Mouse (Mus musculus): ENCODE data around the gene Taf3. TPM values are rescaled to one million over a fixed set of nuclear protein-coding genes. Genes with fewer than 3 reads are reported as not detected.

The Taf3 gene
- total RNA-seq, 2 experiments from 2014 or later: 8.4 to 10.4 TPM

DNA sequence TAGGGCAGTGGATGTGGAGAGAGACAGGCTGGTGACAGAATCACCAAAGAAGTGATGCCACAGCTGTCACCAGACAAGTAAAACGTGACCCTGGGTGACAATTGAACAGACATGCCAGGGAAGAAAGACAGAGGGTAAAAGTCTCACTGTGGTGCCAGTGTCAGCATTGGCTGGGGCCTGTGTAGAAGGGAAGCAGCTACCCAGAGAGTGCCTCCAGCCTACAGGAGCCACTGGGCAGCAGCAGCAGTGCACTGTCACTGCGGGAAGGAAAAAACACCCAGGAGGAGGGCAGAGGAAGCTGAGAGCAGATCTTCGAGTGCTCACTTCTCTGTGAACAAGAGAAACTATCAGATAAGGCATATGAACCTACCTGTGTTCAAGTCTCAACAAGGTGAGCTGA, 86.7 kb downstream of the Taf3 start:
- no peak for DNase-seq (ENCODE audit: low spot score in 2 of 2)

DNA sequence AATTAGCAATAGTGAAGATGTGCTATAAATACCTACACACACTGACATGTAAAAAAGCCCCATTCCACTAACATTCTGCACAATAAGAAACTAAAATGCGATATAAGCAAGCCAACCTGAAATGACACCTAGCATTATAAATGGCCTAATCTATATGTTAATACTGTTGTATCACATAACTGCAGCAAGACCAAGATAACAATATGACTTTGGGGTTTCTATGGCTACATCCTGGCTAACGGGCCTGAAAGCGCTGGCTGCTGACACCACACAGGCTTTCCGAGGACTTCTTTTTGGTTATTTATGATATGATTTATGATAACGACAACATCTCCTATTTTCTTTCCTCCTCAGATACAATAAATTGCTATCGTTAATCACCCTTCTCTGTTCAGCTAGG, 90.4 kb downstream of the Taf3 start:
- DNase-seq (ENCODE audit: low spot score in 2 of 2): no peak

DNA sequence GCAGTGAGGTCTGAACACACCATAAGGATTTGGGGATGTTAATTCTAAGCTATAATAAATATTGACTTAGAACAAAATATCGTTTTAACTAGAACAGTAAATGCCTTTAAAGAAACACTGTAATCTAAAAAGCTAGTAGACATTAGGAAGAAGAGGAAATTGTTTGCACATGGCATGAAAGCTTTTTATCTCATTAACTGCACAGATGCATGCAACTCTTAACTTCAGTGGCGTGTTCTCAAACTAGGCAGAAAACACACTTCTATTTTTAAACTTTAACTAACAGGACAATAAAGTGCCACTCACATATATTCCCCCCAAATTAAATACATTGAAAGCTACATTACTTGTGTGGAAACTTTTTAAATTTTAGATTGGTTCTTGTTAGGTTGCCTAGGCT, 91.8 kb downstream of the Taf3 start:
- DNase-seq (ENCODE audit: low spot score in 2 of 2): no peak

GRCm38 (mm10) chr2:9955576-9956535, 92.5 kb downstream of the Taf3 start:
- DNase-seq (ENCODE audit: low spot score in 2 of 2): no peak

DNA sequence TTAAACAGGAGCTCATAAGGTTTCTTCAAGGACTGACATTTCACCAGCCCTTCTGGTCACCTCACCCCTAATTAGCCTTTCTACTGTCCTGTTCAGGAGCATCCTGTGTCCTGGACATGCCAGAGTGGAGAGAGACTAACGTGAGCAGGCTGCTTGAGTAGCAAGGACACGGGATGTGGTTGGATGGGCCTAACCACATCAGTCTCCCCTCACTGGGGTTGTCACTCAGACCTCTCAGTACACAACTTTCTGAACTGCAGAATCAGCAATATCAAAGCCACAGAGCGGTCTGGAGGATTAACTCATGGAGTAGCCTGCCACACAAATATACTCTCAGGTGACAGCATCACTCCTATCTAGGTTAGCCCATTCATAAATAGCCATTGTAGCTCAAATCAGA, 101.7 kb downstream of the Taf3 start:
- no peak for DNase-seq (ENCODE audit: low spot score in 2 of 2)

- DNase-seq (ENCODE audit: low spot score in 2 of 2): no peak
Observed at GRCm38 (mm10) chr2:9945611-9946010, 102.8 kb downstream of the Taf3 start.

DNA sequence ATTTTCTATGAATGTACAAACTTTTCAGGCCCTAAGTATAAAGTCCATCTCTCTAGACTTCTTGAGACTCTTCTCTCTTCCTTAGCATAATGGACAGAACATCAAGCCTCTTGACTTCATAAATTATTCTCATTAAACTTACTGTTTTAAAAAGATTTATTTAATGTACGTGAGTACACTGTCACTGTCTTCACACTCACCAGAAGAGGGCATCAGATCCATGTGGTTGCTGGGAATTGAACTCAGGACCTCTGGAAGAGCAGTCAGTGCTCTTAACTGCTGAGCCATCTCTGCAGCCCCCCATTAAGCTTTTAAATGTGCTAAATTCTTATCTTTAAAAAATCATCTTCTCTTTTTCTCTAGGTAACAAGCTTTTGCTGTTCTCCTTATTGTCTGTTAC, 105.4 kb downstream of the Taf3 start:
- no peak for DNase-seq (ENCODE audit: low spot score in 2 of 2)

DNA sequence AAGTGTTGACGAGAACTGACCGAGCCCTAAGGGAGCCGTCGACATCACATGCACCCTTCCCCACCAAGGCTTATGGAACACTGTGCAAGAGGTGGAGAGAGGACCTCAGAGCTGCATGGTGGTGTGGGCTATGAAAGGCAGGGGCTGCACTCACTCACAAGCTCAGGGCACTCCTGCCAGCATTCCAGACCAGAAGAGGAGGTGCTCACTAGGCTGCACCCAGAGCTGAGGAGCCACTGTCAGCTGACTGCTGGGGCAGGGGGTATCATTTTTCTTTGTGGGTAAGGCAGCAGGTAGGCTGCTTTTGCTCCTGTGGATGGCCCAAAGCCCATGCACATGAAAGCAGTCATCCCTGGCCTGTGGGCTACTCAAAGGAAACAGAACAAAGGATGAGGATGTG, 109.1 kb downstream of the Taf3 start:
- no peak for DNase-seq (ENCODE audit: low spot score in 2 of 2)

GRCm38 (mm10) chr2:9935965-9936364, 112.4 kb downstream of the Taf3 start:
- DNase-seq (ENCODE audit: low spot score in 2 of 2): no peak

GRCm38 (mm10) chr2:9926905-9927283, 121.5 kb downstream of the Taf3 start:
- DNase-seq (ENCODE audit: low spot score in 2 of 2): no peak

DNA sequence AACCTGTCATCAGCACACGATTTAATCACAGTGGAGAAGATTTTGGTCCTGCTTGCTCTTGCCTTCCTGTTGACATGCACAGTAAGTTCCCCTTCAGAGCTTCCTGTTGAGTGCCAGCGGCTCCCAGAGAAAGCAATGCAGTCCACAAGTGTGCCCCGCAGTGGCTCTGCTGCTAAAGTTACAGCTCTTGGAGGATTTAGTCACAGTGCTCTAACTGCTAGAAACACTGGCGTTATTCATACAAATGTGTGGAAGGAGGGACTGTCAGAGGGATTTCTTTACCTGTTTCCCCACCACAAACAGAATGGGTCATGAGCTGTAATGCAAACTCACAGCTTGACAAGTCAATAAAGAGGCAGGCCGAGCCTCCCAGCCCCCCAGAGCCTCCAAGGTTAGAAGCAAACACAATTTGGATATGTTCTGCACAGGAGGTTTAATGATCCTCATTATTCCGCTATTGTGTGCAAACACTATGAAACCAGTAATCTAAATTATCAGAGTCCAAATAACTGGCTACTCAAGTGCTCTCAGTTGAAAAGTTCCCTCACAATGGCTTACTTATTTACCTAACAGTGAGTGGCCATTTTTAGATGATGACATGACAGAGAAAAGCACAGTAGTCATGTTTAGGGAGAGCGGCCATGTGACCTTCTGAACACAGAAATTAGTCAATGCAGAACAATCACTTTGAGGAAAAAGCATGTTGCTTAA, 122.0 kb downstream of the Taf3 start:
- no peak for DNase-seq (ENCODE audit: low spot score in 2 of 2)

DNA sequence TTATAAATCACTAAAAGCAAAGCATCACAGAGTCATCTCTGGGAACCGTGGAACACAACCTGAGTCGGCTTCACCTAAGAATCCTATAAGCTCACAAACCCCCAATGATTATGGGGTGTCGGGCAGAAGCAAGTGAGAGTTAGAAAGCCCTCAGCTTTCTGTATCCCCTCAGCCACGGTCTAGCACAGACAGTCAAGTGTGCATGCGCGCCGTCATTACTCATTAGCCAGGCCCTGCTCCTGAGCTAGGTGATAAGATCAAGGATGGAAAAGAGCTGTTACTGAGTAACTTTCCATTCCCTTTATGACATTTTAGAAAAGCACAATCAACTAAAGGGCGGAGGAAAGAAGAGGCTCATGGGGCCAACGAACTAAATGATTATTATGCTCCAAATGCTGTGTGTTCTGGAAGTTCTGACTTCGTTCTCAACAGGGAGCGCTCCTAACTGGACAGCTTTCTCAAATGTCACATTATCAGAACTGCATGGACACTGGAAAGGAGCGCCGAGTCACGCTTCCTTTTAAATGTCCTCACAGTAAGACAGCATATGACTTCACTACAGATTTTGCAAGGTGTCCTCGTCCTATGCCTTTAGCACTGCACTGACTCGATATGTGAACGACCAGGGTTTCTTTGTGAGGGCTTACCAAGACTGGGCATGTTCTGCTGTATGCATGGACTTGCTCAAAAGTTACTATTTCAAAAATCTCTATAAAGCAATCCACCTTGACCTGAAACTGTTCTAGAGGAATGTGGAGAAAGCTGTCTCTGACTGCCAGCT, 129.5 kb downstream of the Taf3 start:
- no peak for DNase-seq (ENCODE audit: low spot score in 2 of 2)

DNA sequence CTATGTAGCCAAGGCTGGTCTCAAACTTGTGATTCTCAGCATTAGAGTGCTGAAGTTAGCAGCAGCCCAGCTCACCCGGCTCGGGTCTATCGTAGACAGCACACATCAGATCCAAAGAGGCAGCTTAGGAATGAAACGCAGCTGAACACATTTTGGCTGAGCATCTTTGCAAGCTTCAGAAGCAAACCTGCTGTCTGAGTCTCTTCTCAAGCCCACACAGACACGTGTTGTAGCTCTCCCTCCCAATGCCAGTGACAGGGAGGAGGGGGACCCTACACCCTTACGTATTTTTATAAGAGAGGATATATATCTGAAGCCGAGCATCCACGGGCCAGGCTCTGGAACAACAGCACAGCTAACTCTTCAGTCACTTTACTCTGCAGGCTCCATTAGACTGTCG, 130.8 kb downstream of the Taf3 start:
- no peak for DNase-seq (ENCODE audit: low spot score in 2 of 2)

- no peak for DNase-seq (ENCODE audit: low spot score in 2 of 2)
Observed at GRCm38 (mm10) chr2:9905995-9906394, 142.4 kb downstream of the Taf3 start.

- DNase-seq (ENCODE audit: low spot score in 2 of 2): no peak
Observed at GRCm38 (mm10) chr2:9903854-9904560, 144.4 kb downstream of the Taf3 start.

- DNase-seq (ENCODE audit: low spot score in 2 of 2): no peak
Observed at GRCm38 (mm10) chr2:9897846-9898245, 150.6 kb downstream of the Taf3 start.

DNA sequence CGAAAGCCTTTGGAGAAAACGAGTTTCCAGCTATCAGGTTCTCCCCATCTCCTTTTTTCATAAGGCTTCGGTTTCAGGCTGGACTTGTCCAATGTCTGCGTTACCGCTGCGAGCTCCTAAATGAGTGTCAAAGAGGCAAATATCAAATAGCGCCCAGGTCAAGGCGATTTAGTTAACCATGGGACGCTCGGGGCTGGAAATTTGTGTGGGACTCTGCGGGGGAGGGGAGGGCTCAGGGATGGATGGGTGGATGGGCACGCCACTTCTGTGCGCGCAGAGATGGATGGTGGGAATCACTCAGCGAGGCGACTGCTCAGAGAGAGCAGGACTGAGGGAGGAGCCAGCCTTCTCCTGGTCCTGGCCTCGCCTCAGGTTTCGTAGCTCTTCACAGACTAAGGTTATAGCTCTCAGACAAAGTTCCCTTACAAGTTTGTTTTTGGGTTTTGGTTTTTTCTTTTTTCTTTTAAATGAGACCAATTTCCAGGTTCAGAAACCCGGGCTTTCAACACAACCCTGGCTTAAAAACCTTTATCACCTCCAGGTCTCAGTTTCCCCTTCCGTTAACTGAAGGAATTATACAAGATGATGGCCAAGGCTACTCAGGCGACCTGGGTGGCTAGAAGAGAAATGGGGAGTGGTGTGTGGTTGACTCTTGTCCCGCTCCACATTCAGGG, 152.2 kb downstream of the Taf3 start:
- DNase-seq (ENCODE audit: low spot score in 2 of 2): no peak

- no peak for DNase-seq (ENCODE audit: low spot score in 2 of 2)
Observed at GRCm38 (mm10) chr2:9894836-9895593, 153.4 kb downstream of the Taf3 start.

DNA sequence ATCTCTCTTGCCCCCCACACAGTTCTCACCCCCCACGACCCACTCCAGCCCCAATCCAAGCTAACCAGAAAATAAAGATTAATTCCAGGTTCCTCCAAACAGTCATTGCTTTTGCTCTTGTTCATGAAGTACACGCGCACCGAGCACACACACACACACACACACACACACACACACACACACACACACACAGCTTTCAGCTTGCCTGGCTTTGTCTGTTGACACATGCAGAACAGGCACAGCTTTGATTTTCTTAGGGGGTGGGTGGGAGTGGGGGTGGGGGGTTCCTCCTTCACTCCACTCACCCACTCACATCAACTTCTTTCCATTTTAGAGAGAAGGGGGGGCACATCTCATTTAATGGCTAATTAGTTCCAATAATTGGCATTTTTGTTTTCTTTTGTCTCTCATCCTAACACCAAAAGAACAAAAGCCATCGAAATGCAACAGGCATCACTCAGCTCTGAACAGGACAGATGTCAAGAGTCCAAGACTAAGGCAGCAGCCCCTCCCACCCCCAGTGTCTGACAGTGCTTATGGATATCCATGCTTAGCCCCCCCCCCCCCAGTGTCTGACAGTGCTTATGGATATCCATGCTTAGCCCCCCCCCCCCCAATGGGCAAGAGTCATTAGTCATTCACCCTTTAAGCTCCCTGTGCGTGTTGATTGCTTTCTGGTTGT, 155.0 kb downstream of the Taf3 start:
- no peak for DNase-seq (ENCODE audit: low spot score in 2 of 2)

All from gastrocnemius, postnatal 4 days (tissue).